Mouse (Mus musculus) granulocyte monocyte progenitor cell, adult 5-6 weeks (primary cell): ENCODE measurements around the gene Lrrc74a. TPM values are rescaled to one million over a fixed set of nuclear protein-coding genes. Genes with fewer than 3 reads are reported as not detected.

ENCODE experiments used
- ATAC-seq: replicated peaks from 2 replicates; pipeline ENCODE4 v1.8.0; 2016; ENCODE audit warnings: mild to moderate bottlenecking, moderate TSS enrichment, inconsistent platforms; ENCODE audit not compliant: poor library complexity, severe bottlenecking
- total RNA-seq, 2 experiments: library from RNA; stranded (forward) in 1 of 2; stranded (reverse) in 1 of 2; fragments of 200-712, 200-1000 nt in 1 of 2; fragments of >200 nt in 1 of 2; fragmentation: Nextera tagmentation in 1 of 2; gene quantifications; 2 replicates each; pipeline ENCODE4 v1.2.3; 2014 to 2017

The Lrrc74a gene
- total RNA-seq, 2 experiments from 2014 or later, result not detected

DNA sequence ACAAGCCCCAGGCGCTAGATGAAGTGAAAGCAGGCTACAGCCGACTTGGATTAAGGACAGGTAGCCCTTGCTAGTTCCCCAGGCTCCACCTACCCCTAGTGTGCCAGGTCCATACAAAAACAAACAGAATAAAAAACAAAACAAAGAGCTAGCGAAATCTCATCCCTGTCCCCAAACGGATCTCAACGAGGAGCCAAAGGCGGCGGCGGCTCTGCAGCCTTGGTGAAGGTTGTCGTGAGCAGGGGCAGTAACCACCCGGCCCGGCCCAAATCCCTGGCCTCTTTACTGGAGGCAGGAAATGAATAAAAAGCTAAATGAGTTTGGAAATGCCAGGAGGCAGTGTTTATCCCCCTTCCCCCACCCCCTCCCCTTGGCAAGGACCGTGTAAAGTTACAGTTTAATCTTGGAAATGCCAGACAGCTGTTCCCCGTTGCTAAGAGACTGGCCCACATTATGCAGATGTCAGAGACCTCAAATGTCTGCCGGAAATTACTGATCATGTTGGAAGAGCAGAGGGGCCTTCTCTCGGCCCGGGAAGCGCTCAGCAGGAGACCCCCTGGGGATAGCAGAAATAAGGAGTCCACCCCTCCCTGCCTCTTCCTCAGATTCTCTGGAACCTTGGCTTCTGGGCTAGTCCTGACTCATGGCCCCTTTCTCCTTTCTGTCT is 68.0 kb downstream of the Lrrc74a start:
- ATAC-seq, result 0 out of 2 replicates have a peak, but pooled peaks have one; percentile 4

DNA sequence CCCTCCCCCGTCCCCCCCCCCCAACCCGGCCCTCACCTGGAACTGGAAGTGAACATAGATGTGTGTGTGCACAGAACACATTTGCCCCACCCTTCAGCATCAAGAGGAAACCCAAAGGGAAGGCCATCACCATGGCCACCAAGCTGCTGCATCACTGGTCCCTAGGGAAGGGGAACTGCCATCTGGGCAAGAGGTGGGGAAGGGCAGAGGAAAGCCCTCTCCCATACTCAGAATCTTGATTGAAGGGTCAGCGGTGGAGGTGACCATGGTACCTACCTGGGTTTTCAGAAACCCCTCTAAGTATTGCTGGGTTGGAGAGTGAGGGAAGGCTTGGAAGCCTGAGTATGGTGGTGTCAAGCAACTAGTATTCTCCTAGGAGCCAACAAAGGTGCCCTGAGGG is 68.7 kb downstream of the Lrrc74a start:
- ATAC-seq, result no peak

DNA sequence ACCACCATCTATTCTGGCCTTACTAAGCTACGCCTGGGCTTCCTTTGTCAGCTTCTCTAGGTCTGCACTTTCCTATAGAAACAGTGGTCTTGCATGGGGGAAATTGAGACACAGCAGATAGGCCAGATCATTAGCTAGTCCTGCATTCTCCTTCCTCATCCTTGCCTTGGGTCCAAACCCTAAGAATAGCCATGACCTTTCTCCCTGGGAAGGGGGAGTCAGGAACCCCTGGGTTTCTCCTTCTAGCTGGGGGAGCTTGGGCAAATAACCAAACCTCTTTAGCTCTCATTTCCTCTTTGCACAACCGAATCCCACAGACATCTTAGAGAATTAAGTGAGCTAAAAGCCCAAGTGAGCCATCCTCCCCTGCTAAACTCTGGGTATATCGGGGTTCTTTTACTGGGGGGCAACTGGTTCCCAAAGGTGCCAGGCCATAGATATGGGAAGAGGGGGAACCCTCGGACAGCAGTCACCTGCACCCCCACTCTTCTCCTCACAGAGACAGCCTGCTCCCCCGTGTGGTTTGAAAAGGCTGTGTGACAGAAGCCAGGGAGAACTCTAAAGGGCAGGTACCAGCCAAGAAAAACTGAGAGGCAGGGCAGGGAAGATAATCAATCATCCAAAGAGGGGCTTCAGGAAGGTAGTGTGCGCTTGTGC is 69.6 kb downstream of the Lrrc74a start:
- ATAC-seq, result peak; percentile 34

DNA sequence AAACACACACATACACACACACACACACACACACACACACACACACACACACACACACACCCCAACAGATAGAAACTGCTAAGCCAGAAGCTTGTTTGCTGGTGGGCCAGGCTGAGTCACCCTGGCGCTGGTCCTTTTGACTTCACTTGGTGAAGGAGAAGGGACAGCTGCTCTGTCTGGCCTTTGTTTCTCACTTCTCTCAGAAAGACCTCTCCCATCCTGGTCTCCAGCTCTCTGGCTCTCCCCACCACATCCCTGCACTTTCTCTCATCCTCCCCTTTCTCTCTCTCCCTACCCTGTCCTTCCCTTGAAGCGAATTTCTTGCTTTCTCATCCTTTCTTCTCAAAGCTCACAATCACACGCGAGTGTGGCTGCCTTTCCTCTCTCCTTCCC is 70.1 kb downstream of the Lrrc74a start:
- ATAC-seq, result no peak

DNA sequence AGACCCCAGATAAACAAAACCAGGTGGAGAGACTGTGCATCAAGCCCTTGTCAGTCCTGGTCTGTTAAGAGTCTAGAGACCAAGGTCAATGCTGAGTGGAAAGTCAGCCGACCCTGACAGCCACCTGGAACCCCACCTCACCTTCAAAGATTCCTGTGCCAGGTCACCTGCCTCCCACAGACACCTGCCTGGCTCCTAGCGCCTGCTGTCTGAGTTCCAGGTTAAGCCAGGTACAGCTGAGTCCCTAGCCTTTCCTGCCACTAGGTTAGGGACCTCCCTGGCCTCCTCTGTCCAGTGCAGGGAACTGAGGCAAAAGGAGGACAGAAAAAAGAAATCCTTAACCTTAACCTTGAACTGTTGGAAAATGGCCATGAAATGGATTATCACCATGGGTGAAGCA is 70.7 kb downstream of the Lrrc74a start:
- no peak for ATAC-seq

DNA sequence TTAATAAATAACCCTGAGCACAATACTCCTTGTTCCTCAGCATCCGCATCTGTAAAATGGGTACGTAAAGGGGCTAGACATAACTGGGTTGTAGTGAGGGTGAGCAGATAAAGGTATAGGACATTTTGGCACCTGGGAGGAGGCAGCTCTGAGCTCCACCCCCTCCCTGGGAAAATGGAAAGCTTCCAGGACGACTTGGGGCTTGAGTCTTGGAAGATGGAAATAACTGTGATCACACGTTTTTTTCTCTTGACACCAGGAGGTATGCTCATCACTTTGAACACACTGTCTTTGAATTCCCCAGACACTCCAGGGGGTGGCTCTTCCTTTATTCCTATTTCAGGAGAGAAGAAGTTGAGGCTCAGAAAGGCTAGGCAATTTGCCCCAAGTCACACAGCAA is 71.1 kb downstream of the Lrrc74a start:
- no peak for ATAC-seq

DNA sequence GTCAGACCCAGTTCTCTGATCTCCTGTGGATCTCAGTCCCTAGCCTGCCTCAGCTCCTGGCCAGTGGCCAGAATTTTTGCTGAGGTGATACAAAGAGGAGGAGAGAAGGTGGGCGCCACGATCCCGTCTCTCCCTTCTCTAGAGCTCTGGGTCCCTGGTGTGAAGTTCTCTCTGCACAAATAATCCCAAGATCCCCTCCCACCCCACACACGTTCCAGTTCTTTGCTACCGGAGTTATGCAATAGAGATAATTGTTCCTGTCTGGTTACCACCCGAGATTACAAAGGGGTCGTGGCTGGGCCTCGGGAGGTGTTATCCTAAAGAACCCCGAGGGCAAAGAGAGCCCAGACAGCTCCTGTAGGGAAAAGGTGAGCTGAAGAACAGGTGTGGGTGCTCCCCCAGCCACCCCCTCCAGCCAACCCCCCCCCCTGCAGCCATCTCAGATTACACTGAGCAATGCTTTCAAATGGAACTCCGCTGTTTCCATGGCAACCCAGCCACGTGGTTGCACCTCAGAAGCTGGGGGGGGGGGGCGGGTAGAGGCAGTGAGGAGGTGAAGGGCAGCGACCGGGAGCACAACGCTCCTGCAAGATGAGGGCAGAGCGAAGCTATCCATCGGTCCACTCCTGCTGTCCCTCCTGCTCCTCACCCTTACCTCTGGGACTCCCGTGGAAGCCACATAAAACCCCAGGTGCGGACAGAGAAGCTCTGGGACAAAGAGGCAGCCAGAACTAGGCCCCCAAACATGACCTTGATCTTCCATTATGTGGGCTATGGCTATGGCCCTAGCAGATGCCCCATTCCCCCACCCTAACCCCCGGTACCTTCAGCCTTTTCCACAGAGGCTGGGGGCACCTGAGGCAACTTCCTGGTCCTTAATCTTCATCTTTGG is 72.1 kb downstream of the Lrrc74a start:
- ATAC-seq, result no peak

DNA sequence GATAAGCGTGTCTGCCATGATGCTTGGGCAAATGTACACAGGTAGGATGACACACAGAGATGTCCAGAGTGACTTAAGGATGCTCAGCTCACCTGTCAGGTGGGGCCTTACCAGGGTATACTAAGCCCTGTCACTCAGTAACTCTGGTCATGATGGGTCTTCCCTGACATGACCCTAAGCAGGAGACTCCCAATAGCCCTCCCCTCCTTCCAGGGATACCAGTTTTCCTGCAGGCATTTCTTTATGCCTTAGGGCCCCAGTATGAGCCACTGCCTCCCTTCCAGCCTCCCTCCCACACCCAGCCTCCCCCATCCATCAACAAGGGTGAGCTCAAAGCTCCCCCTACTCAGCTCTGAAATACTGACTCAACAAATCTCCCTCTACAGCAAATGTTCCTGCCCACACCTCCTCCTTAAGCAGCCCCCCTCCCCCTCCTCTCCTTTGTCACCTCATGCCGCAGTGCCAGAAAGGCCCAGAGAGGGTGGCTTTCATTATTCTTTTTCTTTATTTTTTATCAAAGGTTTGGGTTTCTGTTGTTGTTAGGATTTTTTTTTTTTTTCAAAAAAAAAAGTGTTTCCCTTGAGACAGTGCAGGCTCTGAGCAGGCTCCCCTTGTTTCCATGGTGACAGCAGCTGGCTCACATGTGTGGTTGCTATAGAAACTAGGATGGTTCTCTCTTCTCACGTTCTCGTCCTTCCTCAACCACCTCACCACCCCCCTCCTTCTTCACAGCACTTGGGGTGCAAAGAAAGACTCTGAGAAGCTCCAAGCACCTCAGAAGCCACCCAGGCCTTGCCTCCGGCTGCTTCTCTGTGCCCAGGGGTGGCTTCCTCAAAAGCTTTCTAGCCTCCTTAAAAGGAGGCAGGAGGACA is 73.0 kb downstream of the Lrrc74a start:
- peak; percentile 10 for ATAC-seq

DNA sequence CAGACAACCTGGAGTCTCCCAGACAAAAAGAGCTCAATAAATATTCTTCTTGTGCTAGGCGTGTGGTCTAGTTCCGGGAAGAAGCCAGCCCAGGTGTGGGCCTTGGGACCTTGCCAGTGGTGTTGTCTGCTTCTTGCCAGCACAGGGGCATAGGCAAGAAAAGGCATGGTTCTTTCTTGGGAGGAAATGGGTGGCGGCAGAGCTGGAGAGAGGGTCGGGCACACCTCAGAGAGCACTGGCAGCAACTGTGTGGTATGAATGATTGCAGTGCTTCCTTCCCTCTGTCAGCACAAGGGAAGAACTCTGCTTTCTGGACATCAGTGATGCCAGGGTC is 73.6 kb downstream of the Lrrc74a start:
- ATAC-seq, result no peak

DNA sequence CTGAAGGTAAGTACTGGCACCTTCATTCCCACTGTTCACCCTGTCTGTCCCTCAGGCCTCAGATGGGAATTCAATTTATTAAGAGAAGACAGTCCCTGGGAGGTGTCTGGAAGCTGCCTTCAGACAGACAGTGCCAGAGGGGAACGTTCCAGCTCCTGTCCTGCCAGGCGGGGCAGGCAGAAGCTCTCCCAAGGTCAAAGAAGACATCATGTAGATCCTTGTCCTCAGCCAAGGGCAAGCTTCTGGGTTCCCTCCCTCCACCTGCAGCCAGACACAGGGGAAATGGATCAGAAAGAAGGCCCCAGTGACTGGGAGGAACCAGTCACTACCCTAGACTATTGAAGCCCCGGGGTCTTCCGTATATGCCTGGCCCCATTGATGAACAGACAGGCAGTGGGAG is 74.7 kb downstream of the Lrrc74a start:
- no peak for ATAC-seq

DNA sequence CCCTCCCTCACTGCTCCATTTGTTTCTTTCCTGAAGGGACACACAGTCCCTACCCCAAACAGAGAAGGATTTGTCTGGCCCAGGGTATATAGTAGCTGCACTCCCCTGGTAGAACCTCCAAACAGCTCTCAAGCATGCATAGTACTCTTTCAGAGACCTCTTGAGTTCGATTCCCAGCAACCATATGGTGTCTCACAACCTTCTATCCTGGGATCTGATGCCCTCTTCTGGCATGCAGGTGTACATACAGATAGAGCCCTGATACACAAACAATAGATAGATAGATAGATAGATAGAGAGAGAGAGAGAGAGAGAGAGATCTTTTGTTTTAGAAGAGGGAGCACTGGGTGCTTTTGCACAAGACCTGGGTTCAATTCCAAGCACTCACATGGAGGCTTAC is 75.9 kb downstream of the Lrrc74a start:
- ATAC-seq, result no peak

DNA sequence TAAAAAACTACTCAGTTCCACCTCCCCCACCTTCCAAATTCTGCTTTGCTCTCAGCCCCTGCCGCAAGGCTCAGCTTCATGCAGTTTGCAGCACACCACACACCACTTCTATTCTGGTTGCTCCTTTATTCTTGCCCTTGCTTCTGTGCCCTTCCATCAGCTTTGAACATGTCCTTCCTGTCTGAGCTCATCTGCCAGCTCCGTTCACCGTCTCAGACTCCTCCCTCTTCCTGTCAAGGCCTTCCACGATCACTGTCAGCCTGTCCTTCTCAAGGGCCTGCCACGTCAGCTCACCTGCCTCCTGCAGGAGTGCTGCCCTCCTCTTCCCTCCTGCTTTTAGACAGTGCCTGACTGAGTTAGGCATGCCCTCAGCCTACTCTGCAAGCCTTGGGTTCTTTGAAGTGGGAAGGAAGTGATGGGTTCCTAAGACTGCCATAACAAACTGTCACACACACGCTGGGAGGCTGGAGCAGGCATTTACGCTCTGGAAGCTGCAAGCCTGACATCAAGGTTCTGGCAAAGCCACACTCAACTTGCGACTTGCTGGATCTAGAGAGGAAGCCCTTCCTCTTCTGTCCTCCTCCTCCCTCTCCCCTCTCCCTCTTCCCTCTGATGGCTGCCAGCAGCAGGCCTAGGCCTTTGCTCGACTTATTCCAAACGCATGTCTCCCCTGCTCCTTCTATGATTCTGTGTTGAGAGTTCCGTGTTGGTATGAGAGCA is 76.7 kb downstream of the Lrrc74a start:
- ATAC-seq, result peak; percentile 62

DNA sequence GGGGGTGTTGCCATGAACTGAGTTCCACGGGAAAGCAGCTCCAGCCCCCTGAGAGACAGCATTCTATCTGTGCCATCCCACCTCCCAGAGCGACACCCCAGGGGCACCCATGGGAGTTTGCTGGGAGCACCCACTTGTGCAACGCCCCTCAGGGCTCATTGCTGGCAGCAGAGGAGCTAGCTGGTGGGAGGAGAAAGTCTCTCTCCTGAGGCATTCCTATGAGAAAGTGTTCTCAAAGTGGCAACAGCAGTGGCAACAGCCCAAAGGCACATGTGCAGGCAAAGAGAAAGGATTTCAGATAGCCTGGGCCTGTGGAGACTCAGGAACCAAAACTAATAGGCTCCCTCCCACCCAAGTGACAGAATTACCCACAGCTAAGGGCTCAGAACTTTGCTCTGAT is 78.6 kb downstream of the Lrrc74a start:
- ATAC-seq, result no peak

Other genes starting within 250 kb of the Lrrc74a start
- gene Vash1, start 55.7 kb upstream of the Lrrc74a start, total RNA-seq (2014; fragmentation: Nextera tagmentation), result 0.41 TPM in 1 of 2 replicates, not detected in the other
- 0.21 TPM in 1 of 2 replicates, not detected in the other for gene Vash1, start 55.7 kb upstream of the Lrrc74a start, total RNA-seq (2017)
- 7.2 and 9.7 TPM in 2 replicates for gene Angel1, start 7.9 kb upstream of the Lrrc74a start, total RNA-seq (2014; fragmentation: Nextera tagmentation)
- 0.62 and 2.8 TPM in 2 replicates for gene Angel1, start 7.9 kb upstream of the Lrrc74a start, total RNA-seq (2017)
- 1.2 and 1.8 TPM in 2 replicates for gene Irf2bpl, start 150.4 kb downstream of the Lrrc74a start, total RNA-seq (2014; fragmentation: Nextera tagmentation)
- 0.15 and 0.78 TPM in 2 replicates for gene Irf2bpl, start 150.4 kb downstream of the Lrrc74a start, total RNA-seq (2017)
- gene Cipc, start 212.7 kb downstream of the Lrrc74a start, total RNA-seq (2014; fragmentation: Nextera tagmentation), result 23.5 and 32.3 TPM in 2 replicates
- 18.5 and 19.9 TPM in 2 replicates for gene Cipc, start 212.7 kb downstream of the Lrrc74a start, total RNA-seq (2017)